Mouse (Mus musculus): ENCODE results near the gene 9330159F19Rik. TPM values are rescaled to one million over a fixed set of nuclear protein-coding genes. Genes with fewer than 3 reads are reported as not detected.

The 9330159F19Rik gene
- total RNA-seq, 2 experiments from 2014 or later = 80.6 to 84.5 TPM

Other genes starting within 250 kb of the 9330159F19Rik start
- gene 2310057J18Rik, start 225.3 kb upstream of the 9330159F19Rik start, total RNA-seq (2021) = not detected
- 100 to 1,000 TPM; 154 to 179 TPM for gene Soga3, start 67.8 kb upstream of the 9330159F19Rik start, total RNA-seq (2021)
- 10 to 100 TPM; 27.1 to 29.6 TPM for gene Gm49353, start 12.7 kb upstream of the 9330159F19Rik start, total RNA-seq (2021)
- 10 to 100 TPM; 21.4 to 24.0 TPM for gene Echdc1, start 101.6 kb downstream of the 9330159F19Rik start, total RNA-seq (2021)
- gene Rnf146, start 150.8 kb downstream of the 9330159F19Rik start, total RNA-seq (2021) = 10 to 100 TPM; 81.5 to 82.5 TPM